Mouse (Mus musculus): Measurements from ENCODE around the gene Hecw1.

DNA sequence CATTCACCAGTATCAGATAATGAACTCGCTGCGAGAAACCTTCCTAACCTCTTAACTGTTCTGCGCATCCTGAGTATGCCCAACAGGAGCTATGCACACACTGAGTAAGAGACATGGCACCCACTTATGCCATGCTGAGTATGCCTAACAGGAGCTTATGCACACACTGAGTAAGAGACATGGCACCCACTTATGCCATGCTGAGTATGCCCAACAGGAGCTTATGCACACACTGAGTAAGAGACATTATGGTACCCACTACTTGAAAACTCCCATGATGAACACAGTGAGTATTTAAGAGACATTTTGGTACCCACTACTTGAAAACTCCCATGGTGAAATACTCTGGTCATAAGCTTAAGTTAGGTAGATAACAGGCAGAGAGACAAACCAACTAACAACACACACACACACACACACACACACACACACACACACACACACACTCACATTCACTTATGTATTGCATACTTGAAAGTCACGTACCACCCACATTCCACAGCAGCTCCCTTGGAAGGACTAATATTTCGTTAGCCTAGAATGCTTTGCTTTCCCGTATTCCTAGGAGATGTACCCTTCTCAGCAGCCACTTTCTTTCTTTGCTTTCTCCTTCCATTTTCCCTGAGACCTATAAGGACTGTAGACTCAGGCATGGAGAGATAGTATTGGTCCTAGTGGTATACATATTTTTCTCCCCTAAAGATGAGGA is 94.0 kb downstream of the Hecw1 start:
- no peak for TF ChIP-seq CTCF (IDR thresholded peaks at IDR 0.05; ENCODE audit: low read depth)
- TF ChIP-seq EP300 (IDR thresholded peaks at IDR 0.05; ENCODE audit: low read depth): no peak

Data from liver, embryonic 14.5 days (tissue).